Mouse (Mus musculus) brain, embryonic 14.5 days (tissue): ENCODE measurements around the gene Pdzd3. TPM values are rescaled to one million over a fixed set of nuclear protein-coding genes. Genes with fewer than 3 reads are reported as not detected.

Experiments used
- DNase-seq: peaks from one replicate; pipeline ENCODE4 v3.0.0-alpha.2; 2011; ENCODE audit warnings: low read depth
- CTCF ChIP-seq: fragments of 200-500 bp; IDR thresholded peaks from 2 replicates; pipeline ENCODE4 v1.5.1; 2012; ENCODE audit warnings: inconsistent platforms, mild to moderate bottlenecking, moderate library complexity, borderline replicate concordance; ENCODE audit not compliant: insufficient read depth, insufficient read length; ENCODE audit errors: extremely low read depth
- POLR2A ChIP-seq: fragments of 200-500 bp; IDR thresholded peaks from 2 replicates; pipeline ENCODE4 v1.6.1; 2012; ENCODE audit warnings: mild to moderate bottlenecking, inconsistent platforms, borderline replicate concordance; ENCODE audit not compliant: poor library complexity, insufficient read depth, insufficient read length, severe bottlenecking; ENCODE audit errors: extremely low read depth
- polyA plus RNA-seq: library from polyadenylated mRNA; depleted of rRNA; stranded (reverse); fragments of >200 nt; gene quantifications from 2 replicates; pipeline ENCODE4 v1.2.3, GENCODE M21; 2012

Gene Pdzd3
- polyA plus RNA-seq, 1 experiment, result 0.78 TPM

DNA sequence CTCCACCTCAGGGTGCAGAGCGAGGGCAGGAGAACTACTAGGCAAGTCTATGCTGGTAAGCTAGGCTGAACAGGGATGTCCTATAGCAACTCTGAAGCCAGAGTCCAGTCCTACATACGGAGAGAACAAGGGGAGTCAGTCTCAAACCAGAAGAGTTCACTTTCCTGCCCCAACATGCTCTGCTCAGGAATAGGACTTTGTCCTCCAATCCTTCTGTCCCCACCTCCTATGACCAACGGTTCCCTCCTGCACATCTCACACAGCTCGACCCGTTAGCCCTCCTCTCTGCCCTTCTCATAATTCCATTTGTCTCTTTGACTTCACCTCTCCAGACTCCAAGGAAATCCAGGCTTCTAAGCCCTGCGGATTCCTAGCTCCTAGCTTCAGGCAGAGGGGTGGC is 3.4 kb downstream of the Pdzd3 start:
- DNase-seq, result no peak
- TF ChIP-seq POLR2A (no peak), CTCF (no peak)

DNA sequence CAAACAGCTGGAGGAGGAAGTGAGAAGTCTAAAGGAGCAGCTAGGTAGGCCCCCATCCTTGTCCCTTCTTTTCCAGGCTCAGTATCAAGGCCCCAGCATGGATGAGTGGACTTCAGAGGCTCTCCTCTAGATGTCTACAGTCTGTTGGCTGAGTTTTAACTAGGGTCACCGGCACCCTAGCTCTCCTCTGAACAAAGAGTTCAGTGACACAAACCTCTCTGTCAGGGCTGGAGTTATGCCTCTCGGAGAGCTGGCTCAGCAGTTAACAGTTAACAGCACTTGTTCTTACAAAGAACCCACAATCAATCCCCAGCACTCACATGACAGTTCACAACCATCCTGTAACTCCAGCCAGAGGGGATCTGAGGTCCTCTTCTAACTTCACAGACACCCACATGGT is 7.7 kb downstream of the Pdzd3 start:
- DNase-seq, result no peak
- TF ChIP-seq POLR2A, result no peak
- TF ChIP-seq CTCF, result no peak

DNA sequence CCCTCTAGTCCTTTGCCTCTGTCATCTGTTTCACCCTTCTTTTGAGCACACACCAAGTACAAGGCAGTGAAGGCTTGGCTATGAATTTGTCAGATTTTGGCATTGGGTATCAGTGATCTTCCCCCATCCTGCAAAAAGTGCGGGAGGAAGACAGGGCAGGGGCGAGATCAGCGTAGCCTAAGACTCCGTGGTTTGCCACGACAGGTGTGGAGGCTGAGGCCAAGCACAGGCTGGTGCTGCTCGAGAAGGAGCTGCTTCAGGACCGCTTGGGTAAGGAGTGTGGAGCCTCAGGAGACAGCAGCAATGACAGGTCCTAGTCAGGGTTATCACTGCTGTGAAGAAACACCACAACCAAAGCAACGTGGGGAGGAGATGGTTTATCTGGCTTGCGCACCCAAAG is 9.9 kb downstream of the Pdzd3 start:
- TF ChIP-seq POLR2A, result no peak
- TF ChIP-seq CTCF, result no peak
- DNase-seq, result no peak

DNA sequence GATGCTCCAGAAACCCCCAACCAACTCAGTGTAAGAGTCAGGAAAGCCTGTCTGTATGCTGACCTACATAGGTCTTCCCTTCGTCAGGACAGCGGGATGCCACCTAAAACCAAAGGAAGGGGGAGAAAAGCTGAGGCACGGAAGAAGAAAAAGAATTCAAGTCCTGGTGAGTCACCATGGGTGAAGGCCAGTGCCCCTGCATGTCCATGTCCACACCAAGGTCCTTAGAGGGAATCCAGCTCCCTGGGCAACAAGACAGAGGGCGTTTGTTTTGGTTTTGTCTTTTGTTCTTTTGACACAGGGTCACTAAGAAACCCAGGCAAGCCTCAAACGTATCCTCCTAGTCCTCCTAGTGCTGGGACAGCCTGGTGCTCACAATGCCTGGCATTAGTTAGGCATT is 10.4 kb downstream of the Pdzd3 start:
- TF ChIP-seq POLR2A, result no peak
- TF ChIP-seq CTCF, result no peak
- DNase-seq, result no peak

DNA sequence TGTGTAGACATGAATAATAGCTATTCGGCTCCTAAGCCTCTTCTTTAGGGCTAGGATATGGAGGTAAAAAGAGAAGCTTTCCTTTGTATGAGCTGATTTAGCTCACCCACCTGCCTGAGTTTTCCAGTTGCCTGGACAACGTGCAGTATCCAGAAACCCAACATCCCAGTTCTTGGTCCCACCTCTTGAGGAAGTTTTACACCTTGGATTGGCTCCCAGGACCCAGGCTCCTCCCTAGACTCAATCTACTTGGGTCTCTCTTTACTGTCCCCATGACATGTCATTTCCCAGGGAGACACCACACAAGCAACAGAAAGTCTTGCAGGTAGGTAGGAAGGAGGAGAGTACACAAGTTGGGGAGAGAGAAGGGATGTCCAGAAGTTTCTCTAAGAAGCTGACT is 10.9 kb downstream of the Pdzd3 start, which contains the start of gene Ccdc153:
Gene Ccdc153, plus strand, starts transcription at position 278 of the 400 bp plus-strand sequence.
- DNase-seq, result no peak
- TF ChIP-seq CTCF (no peak), POLR2A (no peak)

DNA sequence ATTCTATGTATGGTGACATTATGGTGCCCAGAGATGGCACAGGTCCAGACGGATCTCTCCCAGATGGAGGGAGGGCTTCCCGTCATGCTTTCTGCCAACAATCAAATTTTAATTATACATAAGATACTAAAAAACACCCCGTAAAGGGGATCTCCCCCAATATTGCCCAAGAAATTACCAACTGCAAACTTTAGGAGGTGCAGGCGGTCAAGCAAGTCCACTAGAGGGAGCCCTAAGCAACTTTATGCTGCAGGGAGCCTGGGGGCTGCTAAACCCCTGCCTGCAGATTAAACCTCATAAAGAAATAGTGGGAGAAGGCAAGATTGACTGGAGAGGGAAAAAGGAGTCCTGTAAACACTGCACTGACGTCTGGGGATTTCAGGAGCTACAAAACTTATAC is 11.8 kb downstream of the Pdzd3 start:
- TF ChIP-seq POLR2A, result no peak
- TF ChIP-seq CTCF, result peak; percentile 90
- DNase-seq, result peak; percentile 84

DNA sequence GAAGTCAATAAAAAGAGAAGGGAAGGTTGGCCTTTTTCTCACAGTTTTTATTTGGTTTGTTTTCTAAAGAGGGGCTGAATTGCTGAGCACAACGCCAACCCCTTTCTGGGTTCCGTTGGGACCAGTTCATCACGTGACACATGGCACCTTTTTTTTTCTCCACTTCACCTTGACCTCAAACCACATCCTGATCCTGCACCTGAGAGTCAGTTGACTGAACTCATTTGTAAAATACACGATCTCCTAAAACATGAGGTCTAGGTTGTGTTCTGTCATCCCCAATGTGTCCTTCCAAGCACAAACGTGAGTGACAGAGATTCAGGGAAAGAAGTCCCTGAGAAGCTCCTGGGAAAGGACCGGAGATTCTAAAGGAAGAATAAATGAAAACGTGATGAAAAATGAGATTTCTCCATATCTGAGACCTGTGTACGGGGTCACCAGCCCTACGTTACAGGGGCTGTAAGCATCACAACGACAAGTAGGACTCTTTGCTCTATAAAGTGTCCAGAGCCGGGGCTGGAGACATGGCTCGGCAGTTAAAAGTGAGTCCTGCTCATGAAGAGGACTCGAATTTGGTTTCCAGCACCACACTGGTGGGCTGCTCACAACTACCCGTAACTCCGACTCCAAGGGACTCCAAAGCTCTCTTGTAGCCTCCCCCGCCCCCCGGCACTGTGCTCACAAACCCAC is 12.6 kb downstream of the Pdzd3 start:
- TF ChIP-seq POLR2A (no peak), CTCF (no peak)
- DNase-seq, result no peak

DNA sequence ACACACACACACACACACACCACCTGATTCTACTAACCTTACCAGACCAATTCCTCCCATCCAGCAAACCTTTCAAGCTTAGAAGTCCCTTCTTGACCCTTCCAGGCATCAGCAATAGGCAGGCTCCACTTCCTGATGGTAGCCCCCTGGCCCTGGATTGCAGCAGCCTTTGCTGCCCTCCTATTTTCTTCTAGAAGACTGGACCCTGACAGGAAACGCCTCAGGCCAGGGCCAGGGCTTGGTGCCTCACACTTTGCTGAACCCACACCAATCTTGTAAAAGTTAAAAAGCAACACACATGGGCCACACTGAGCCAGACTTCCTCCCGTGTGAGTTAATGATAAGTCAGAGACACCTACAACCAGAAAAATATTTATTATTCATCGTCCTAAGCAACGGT is 14.1 kb downstream of the Pdzd3 start:
- TF ChIP-seq POLR2A, result no peak
- no peak for TF ChIP-seq CTCF
- DNase-seq, result no peak

DNA sequence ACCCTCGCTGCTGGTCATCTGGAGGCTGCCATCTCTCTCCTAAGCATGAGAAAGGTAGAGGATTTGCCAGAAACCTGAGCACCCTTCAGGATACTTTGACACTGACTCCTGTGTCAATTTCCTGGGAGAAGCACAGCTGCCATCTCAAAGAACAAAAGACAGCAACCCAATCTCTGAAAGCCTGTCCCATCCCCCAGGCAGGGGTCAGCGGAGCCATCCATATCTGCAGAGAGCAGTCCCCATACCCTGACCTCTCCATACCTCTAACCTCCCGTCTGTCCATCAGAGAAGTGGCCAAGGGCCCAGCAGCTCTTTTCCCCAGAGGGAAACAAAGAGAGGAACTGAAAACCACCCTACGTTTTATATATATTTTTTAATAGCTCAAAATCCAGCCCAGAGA is 14.7 kb downstream of the Pdzd3 start:
- TF ChIP-seq POLR2A, result no peak
- TF ChIP-seq CTCF, result no peak
- DNase-seq, result no peak

DNA sequence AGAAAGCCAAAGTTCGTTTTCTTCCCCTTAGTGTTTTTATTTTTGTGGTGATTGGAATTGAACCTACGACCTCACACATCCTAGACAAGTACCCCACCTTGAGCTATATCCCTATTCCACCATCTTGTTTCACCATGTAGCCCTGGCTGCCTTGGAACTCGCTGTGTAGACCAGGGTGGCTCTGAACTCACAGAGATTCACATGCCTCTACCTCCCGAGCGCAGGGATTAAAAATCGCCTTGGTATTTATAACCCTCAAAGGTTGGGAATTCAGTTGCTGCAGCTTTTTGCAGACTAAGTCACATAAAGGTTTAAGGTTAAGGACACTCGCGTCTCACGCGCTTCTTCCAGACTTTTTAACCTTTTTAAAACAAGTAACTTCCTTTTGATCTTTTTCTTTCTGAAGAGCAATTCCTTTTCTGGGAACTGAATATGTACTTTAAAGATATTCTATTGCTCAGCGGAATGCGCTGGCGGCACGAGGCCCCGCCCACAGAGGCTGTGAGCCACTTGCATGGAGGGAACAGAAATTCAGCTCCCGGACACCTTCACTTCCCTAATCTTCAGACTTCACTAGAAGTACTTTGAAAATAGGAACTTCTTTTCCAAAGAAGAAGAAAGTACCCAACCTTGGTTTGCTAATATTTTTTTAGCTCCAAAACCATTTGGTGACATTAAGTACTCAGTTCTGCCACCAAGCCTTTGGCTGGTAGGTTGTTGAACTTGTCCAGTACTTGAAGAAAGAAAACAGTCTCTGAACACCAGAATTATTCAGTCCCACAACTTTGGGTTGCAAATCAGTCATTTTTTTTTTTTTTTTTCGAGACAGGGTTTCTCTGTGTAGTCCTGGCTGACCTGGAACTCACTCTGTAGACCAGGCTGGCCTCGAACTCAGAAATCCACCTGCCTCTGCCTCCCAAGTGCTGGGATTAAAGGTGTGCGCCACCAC is 16.5 kb downstream of the Pdzd3 start:
- peak; percentile 27 for DNase-seq
- no peak for TF ChIP-seq POLR2A
- no peak for TF ChIP-seq CTCF

DNA sequence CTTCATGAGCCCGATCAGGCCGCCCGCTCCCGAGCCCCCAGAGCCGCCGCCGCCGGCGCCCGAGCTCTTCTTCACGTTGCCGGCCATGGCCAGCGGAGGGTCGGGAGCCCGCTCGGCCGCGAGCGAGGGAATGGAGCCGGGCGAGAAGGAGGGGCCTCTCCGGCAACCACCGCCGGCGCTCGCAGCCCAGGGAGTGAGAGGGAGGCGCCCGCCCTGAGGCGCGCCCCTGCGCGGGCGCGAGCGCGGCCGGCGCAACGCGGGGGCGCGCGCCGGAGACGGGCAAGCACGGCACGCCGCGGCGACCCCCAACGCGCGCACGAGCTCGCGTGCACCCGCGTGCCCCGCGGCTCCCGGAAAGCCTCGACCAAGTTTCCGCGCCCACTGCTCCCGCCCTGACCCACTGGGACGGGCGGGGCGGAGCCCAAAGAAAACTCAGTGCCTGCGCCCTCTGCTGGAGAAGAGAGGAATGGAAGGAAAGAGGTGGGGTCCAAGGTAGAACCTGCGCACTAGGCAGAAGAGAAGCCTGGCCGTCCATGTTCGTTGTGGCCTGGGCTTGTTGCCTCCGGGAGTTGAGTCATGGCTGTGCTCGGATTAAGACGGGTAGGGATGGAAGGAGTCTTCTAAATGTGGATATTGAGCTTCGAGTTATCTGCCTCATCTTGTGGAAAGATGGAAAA is 17.3 kb downstream of the Pdzd3 start, which contains the start of gene Cbl:
Gene Cbl, minus strand, starts transcription at position 248 of the 677 bp plus-strand sequence.
- TF ChIP-seq POLR2A (peak; percentile 86), CTCF (peak; percentile 94)
- DNase-seq, result peak; percentile 99
